Mouse (Mus musculus): Measurements from ENCODE around the gene Ppp2r5e. TPM values are rescaled to one million over a fixed set of nuclear protein-coding genes. Genes with fewer than 3 reads are reported as not detected.

The Ppp2r5e gene
- total RNA-seq (2014; rRNA removed), result 19.2 and 21.3 TPM in 2 replicates
- 8.2 and 11.4 TPM in 2 replicates for polyA plus RNA-seq (2012; rRNA removed)

DNA sequence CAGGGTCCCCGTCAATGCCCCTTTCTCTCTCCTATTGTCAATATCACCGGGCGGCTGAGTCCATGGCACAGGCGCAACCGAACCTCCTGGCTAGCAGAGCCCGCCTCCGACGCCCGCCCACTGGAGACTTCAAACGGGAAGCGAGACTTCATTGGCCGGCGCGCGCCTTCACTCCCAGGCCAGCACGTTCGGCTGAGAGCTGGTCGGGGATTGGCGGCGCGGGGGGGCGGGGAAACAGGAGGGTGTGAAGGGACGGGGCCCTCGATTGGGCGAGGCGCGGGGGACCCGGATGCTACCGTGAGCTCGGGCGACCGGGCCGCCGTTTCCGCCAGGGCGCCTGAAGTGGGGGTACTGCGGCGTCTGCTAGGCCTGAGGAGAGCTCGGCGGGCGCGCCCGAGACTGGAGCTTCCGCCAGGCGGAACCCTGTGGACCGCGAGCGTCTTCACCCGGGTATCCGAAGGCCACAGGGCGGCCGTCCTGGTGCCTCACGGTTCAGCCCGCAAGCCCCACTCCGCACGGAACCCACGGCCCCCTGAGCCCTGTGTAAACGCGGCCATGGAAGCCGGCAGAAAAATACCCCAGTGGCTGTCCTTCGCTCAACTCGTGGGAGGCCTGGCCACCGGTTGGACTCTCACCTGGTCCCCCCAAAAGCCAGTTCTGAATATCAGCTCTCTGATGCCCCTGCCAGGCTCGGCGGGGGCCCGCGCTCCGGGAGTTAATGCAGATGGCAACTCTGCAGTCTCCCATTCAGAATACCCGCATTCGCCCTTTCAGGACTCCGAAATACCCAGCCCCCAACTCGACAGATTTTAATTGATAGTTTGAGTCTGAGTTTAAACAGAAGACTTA lies at the start of gene Ppp2r5e:
TSS of gene Ppp2r5e (minus strand) at position 92 of the 849 bp plus-strand sequence.
- Histone ChIP-seq H3K9ac (ENCODE audit: low read depth, low read length) (peak within 1 kb of the TSS; percentile 100), H3K4me3 (ENCODE audit: insufficient read depth, low read depth, low read length) (peak within 1 kb of the TSS; percentile 100), H3K27ac (replicated peaks; ENCODE audit: insufficient read depth, low read depth, low read length) (peak within 1 kb of the TSS; percentile 97), H3K79me2 (ENCODE audit: control insufficient read depth, insufficient read depth, low read length) (peaks cover 27% of the 10 kb centered on the region), H3K36me3 (ENCODE audit: control insufficient read depth, insufficient read depth, low read length) (peaks cover 14% of the 10 kb centered on the region), H3K4me1 (ENCODE audit: control insufficient read depth, insufficient read depth, low read length) (peaks cover 9% of the 10 kb centered on the region), H3K27me3 (ENCODE audit: control insufficient read depth, insufficient read depth, low read length) (no peaks in the 10 kb centered on the region)
- DNase-seq (ENCODE audit: extremely low read depth, low read depth, low spot score), result peak; percentile 86
- under 1% methylated on average over 72 of the region's 72 CpGs for whole genome bisulfite sequencing
- TF ChIP-seq POLR2A (IDR thresholded peaks at IDR 0.05; ENCODE audit: extremely low read depth, insufficient read depth, low read length) (peak; percentile 93), CTCF (IDR thresholded peaks at IDR 0.05; ENCODE audit: low read depth, low read length) (no peak)

DNA sequence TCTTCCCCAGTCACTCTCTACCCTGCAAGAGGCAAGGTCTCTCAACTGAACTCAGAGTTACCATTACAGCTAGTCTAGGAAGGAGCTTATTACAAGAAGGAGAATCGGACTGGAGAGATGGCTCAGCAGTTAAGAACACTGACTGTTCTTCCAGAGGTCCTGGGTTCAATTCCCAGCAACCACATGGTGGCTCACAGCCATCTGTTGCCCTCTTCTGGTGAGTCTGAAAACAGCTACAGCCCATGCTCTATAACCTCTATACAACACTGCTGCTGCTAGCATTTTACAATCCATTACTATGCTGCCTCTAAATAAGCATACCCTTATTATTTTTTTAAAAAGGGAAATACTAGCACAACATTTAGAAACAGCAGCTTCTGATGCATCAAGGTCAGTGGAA lies 49.7 kb upstream of the Ppp2r5e start:
- H3K27ac ChIP-seq (replicated peaks; ENCODE audit: insufficient read depth, low read depth, low read length), result no peak overlapping the region
- TF ChIP-seq POLR2A (IDR thresholded peaks at IDR 0.05; ENCODE audit: extremely low read depth, insufficient read depth, low read length) (no peak), CTCF (IDR thresholded peaks at IDR 0.05; ENCODE audit: low read depth, low read length) (no peak)
- no peak overlapping the region for H3K9ac ChIP-seq (ENCODE audit: low read depth, low read length)
- H3K4me1 ChIP-seq (ENCODE audit: control insufficient read depth, insufficient read depth, low read length), result no peaks in the 10 kb centered on the region
- 0 out of 2 replicates have a peak, but pooled peaks cover 2% of the 10 kb centered on the region for H3K79me2 ChIP-seq (ENCODE audit: control insufficient read depth, insufficient read depth, low read length)
- H3K36me3 ChIP-seq (ENCODE audit: control insufficient read depth, insufficient read depth, low read length), result no peaks in the 10 kb centered on the region
- H3K27me3 ChIP-seq (ENCODE audit: control insufficient read depth, insufficient read depth, low read length), result no peaks in the 10 kb centered on the region
- DNase-seq (ENCODE audit: extremely low read depth, low read depth, low spot score), result no peak
- WGBS, result 89% methylated on average over 1 of the region's 1 CpGs
- H3K4me3 ChIP-seq (ENCODE audit: insufficient read depth, low read depth, low read length), result no peak overlapping the region

DNA sequence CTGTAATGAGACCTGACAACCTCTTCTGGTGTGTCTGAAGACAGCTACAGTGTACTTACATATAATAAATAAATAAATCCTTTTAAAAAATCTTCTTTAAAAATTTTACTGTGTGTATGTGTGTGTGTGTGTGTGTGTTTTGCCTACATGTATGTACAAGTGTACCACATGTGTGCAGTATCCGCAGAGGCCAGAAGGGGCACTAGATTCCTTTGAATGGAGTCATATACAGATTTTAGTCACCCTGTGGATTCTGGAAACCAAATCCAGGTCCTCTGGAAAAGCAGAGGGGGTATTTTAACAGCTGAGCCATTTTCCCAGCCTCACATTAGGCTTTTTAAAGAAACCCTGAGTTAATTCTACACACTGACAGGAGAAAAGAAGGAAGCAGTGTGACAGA lies 45.7 kb upstream of the Ppp2r5e start:
- Histone ChIP-seq H3K9ac (ENCODE audit: low read depth, low read length) (no peak overlapping the region), H3K27ac (replicated peaks; ENCODE audit: insufficient read depth, low read depth, low read length) (no peak overlapping the region), H3K79me2 (ENCODE audit: control insufficient read depth, insufficient read depth, low read length) (no peaks in the 10 kb centered on the region), H3K27me3 (ENCODE audit: control insufficient read depth, insufficient read depth, low read length) (no peaks in the 10 kb centered on the region), H3K4me3 (ENCODE audit: insufficient read depth, low read depth, low read length) (no peak overlapping the region), H3K36me3 (ENCODE audit: control insufficient read depth, insufficient read depth, low read length) (no peaks in the 10 kb centered on the region), H3K4me1 (ENCODE audit: control insufficient read depth, insufficient read depth, low read length) (no peaks in the 10 kb centered on the region; the same call in 1 of the 2 replicates)
- DNase-seq (ENCODE audit: extremely low read depth, low read depth, low spot score), result no peak
- TF ChIP-seq CTCF (IDR thresholded peaks at IDR 0.05; ENCODE audit: low read depth, low read length), result no peak
- TF ChIP-seq POLR2A (IDR thresholded peaks at IDR 0.05; ENCODE audit: extremely low read depth, insufficient read depth, low read length), result no peak
- WGBS, result 97% methylated on average over 1 of the region's 1 CpGs

DNA sequence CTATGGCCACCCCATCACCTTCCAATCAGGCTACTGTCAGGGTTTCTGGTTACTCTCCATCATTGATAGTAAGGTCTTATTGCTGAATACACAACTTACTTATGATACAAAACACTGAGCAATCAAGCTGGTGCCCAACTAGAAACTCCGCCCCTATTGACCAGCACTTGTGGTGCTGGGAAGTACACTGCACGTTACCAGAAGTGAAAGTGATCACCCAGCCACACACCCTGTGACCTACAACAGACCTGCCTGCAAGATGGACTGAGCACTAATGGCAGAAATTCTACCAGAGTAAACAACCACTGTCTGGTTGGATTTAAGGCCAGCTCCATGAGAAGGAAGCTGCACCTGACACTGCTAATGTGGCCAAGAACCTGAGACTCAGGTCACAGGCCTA lies 42.3 kb upstream of the Ppp2r5e start:
- Histone ChIP-seq H3K9ac (ENCODE audit: low read depth, low read length) (no peak overlapping the region), H3K27me3 (ENCODE audit: control insufficient read depth, insufficient read depth, low read length) (no peaks in the 10 kb centered on the region), H3K27ac (replicated peaks; ENCODE audit: insufficient read depth, low read depth, low read length) (no peak overlapping the region), H3K36me3 (ENCODE audit: control insufficient read depth, insufficient read depth, low read length) (no peaks in the 10 kb centered on the region), H3K79me2 (ENCODE audit: control insufficient read depth, insufficient read depth, low read length) (no peaks in the 10 kb centered on the region), H3K4me1 (ENCODE audit: control insufficient read depth, insufficient read depth, low read length) (no peaks in the 10 kb centered on the region; the same call in 1 of the 2 replicates), H3K4me3 (ENCODE audit: insufficient read depth, low read depth, low read length) (no peak overlapping the region)
- peak; percentile 53 for DNase-seq (ENCODE audit: extremely low read depth, low read depth, low spot score)
- TF ChIP-seq CTCF (IDR thresholded peaks at IDR 0.05; ENCODE audit: low read depth, low read length), result no peak
- TF ChIP-seq POLR2A (IDR thresholded peaks at IDR 0.05; ENCODE audit: extremely low read depth, insufficient read depth, low read length), result no peak
- WGBS, result 53% methylated on average over 2 of the region's 2 CpGs

DNA sequence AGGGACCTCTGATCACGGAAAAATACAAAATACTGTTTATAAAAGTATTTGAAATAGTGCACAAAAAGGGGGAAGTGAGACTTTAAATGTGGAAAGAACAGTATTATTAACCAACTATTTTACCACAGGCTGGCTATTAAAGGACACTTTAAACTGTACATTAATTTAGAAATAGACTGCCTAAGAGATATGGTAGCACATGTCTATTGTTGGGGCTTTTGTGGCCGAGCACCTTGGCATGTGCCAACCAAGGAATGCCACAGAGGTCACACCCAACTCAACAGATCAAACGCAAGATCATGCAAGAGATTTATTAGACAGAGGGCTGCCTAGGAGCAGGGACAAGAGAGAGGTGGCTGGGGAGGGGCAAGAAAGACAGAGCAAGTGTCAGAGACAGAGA lies 41.1 kb upstream of the Ppp2r5e start:
- TF ChIP-seq CTCF (IDR thresholded peaks at IDR 0.05; ENCODE audit: low read depth, low read length) (no peak), POLR2A (IDR thresholded peaks at IDR 0.05; ENCODE audit: extremely low read depth, insufficient read depth, low read length) (no peak)
- no peaks in the 10 kb centered on the region for H3K27me3 ChIP-seq (ENCODE audit: control insufficient read depth, insufficient read depth, low read length)
- no peaks in the 10 kb centered on the region; the same call in 1 of the 2 replicates for H3K36me3 ChIP-seq (ENCODE audit: control insufficient read depth, insufficient read depth, low read length)
- 85% methylated on average over 3 of the region's 3 CpGs for WGBS
- no peak overlapping the region for H3K9ac ChIP-seq (ENCODE audit: low read depth, low read length)
- H3K4me1 ChIP-seq (ENCODE audit: control insufficient read depth, insufficient read depth, low read length), result no peaks in the 10 kb centered on the region; the same call in 1 of the 2 replicates
- H3K4me3 ChIP-seq (ENCODE audit: insufficient read depth, low read depth, low read length), result no peak overlapping the region
- no peaks in the 10 kb centered on the region for H3K79me2 ChIP-seq (ENCODE audit: control insufficient read depth, insufficient read depth, low read length)
- no peak overlapping the region for H3K27ac ChIP-seq (replicated peaks; ENCODE audit: insufficient read depth, low read depth, low read length)
- DNase-seq (ENCODE audit: extremely low read depth, low read depth, low spot score), result no peak

Data from liver, adult 2 months (tissue).